Mouse (Mus musculus): ENCODE measurements around the gene Fap.

- TF ChIP-seq CTCF (IDR thresholded peaks at IDR 0.05; ENCODE audit: extremely low read depth, insufficient read length, insufficient replicate concordance, low read depth, low read length): no peak
- no peak for TF ChIP-seq POLR2A (IDR thresholded peaks at IDR 0.05; ENCODE audit: low read depth, low read length)
Measured at GRCm38 (mm10) chr2:62513477-62513876, 60.4 kb downstream of the Fap start.
